Mouse (Mus musculus): ENCODE data around the gene Hdgfl2. TPM values are rescaled to one million over a fixed set of nuclear protein-coding genes. Genes with fewer than 3 reads are reported as not detected.
"Not testable (repeated sequence)": the region's sequence is repeated elsewhere in the genome, so short reads cannot be mapped to it uniquely, and the experiment has no call there.

The Hdgfl2 gene
- polyA plus RNA-seq, 1 experiment from 2014 or later: 119 TPM

DNA sequence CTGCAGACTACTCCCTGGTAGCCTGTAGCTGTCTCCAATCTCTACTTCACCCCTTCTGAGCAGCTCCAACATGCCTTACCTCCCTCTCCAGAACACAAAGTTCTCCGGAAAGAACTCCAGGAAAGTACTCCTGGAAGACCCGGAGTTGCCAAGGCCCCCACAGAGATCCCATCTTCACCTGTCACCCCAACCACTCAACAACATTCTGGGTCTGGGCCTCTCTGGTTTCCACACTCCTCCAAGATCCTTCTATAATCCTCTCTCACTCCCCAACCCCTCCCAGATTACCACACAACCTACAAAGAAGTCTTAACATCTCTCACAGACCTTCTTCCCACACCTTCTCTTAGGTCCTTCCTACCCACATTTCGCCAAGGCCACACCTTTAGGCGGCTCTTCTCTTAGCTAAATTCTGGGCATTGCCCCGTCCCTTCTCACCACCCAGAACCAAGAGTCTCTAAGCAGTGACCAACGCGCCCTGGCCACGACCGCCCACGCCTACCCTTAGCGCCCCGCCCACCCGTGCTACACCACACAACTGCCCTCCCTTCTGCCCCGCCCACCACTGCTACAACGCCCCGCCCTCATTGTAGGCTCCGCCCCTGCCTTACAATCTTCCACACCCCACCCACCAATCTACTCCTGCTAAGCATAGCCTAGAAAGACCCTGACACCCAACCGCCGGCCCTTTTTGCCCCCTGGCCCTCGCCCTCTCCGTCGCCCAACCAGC is 5.2 kb upstream of the Hdgfl2 start:
- Histone ChIP-seq H3K4me2 (peak overlapping the region; percentile 86), H3K27ac (ENCODE audit: low read depth, low read length) (peak overlapping the region; percentile 99), H3K27me3 (replicated peaks; ENCODE audit: control insufficient read depth, insufficient read depth, low read length) (no peaks in the 10 kb centered on the region), H3K9me3 (ENCODE audit: control insufficient read depth, low read length) (no peaks in the 10 kb centered on the region), H3K4me3 (ENCODE audit: low read depth, low read length) (peak overlapping the region; percentile 82), H3K9ac (ENCODE audit: low read depth, low read length) (peak overlapping the region; percentile 87), H3K4me1 (replicated peaks; ENCODE audit: control insufficient read depth, insufficient read depth, low read length) (peaks cover 15% of the 10 kb centered on the region), H3K36me3 (ENCODE audit: control insufficient read depth, insufficient read depth, low read length) (peaks cover 25% of the 10 kb centered on the region)
- no peak for DNase-seq (ENCODE audit: low spot score)
- peak; percentile 51 for ATAC-seq (replicated peaks; ENCODE audit: low FRiP score)
- 8% methylated on average over 22 of the region's 22 CpGs for WGBS

DNA sequence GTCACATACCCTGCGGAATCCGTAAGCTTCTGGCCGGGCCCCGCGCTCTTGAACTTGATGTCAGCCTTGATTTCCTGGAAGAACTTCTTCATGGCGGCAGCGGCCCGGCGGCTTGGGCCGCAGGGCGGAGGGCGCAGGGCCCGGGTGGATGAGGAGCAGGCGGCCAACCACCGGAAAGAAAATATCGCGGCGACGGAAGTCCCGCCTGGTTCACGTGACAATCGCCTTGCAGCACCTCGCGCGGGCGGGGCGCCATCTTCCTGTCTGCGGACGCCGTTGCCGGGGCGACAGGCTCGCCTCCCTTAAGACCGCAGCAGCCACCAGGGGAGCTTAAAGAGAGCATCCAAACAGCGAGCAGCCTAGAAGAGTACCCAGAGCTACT is 4.6 kb upstream of the Hdgfl2 start, which contains the start of gene Ubxn6:
Gene Ubxn6 (minus strand): TSS at position 202 of the 382 bp plus-strand sequence.
- Histone ChIP-seq H3K4me3 (ENCODE audit: low read depth, low read length) (peak within 1 kb of the TSS; percentile 82), H3K36me3 (ENCODE audit: control insufficient read depth, insufficient read depth, low read length) (peaks cover 21% of the 10 kb centered on the region), H3K27ac (ENCODE audit: low read depth, low read length) (peak within 1 kb of the TSS; percentile 99), H3K4me1 (replicated peaks; ENCODE audit: control insufficient read depth, insufficient read depth, low read length) (peaks cover 15% of the 10 kb centered on the region), H3K9ac (ENCODE audit: low read depth, low read length) (peak within 1 kb of the TSS; percentile 87), H3K4me2 (peak within 1 kb of the TSS; percentile 86), H3K9me3 (ENCODE audit: control insufficient read depth, low read length) (no peaks in the 10 kb centered on the region), H3K27me3 (replicated peaks; ENCODE audit: control insufficient read depth, insufficient read depth, low read length) (no peaks in the 10 kb centered on the region)
- peak; percentile 93 for DNase-seq (ENCODE audit: low spot score)
- under 1% methylated on average over 34 of the region's 35 CpGs for WGBS
- peak; percentile 53 for ATAC-seq (replicated peaks; ENCODE audit: low FRiP score)

DNA sequence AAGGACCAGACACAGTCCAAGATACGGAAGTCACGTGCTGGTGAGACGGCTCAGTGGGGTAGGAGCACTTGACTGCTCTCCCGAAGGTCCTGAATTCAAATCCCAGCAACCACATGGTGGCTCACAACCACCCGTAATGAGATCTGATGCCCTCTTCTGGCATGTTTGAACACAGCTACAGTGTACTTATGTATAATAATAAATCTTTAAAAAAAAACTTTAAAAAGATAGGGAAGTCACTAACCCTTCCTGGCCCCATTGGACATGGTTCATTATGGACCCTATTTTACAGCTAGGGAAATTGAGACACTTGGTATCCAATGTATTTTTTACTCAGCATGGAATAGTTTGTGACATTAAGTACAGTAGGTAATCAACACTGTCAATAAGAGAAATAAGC is 1.9 kb upstream of the Hdgfl2 start:
- Histone ChIP-seq H3K27ac (ENCODE audit: low read depth, low read length) (no peak overlapping the region), H3K4me1 (replicated peaks; ENCODE audit: control insufficient read depth, insufficient read depth, low read length) (peaks cover 25% of the 10 kb centered on the region), H3K9me3 (ENCODE audit: control insufficient read depth, low read length) (no peaks in the 10 kb centered on the region), H3K4me3 (ENCODE audit: low read depth, low read length) (no peak overlapping the region), H3K9ac (ENCODE audit: low read depth, low read length) (no peak overlapping the region), H3K36me3 (ENCODE audit: control insufficient read depth, insufficient read depth, low read length) (peaks cover 5% of the 10 kb centered on the region; the same call in 1 of the 2 replicates), H3K27me3 (replicated peaks; ENCODE audit: control insufficient read depth, insufficient read depth, low read length) (no peaks in the 10 kb centered on the region), H3K4me2 (no peak overlapping the region)
- DNase-seq (ENCODE audit: low spot score) (no peak), ATAC-seq (replicated peaks; ENCODE audit: low FRiP score) (no peak)
- 77% methylated on average over 5 of the region's 5 CpGs for WGBS

DNA sequence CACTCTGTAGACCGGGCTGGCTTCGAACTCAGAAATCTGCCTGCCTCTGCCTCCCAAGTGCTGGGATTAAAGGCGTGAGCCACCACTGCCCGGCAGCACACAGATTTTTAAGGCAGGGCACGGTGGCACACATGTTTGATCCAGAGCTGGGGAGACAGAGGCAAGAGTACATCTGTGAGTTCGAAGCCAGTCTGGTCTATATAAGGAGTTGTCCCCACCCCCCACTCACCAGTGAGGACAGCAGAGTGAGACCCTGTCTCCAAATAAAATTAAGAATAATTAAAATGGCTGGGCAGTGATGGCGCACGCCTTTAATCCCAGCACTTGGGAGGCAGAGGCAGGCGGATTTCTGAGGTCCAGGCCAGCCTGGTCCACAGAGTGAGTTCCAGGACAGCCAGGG is 1.1 kb upstream of the Hdgfl2 start:
- peak overlapping the region; percentile 35; the same call in 1 of the 2 replicates for H3K9ac ChIP-seq (ENCODE audit: low read depth, low read length)
- not testable (repeated sequence) for H3K36me3 ChIP-seq (ENCODE audit: control insufficient read depth, insufficient read depth, low read length); H3K9me3 ChIP-seq (ENCODE audit: control insufficient read depth, low read length); DNase-seq (ENCODE audit: low spot score); H3K27me3 ChIP-seq (replicated peaks; ENCODE audit: control insufficient read depth, insufficient read depth, low read length); ATAC-seq (replicated peaks; ENCODE audit: low FRiP score)
- H3K4me1 ChIP-seq (replicated peaks; ENCODE audit: control insufficient read depth, insufficient read depth, low read length): peaks cover 25% of the 10 kb centered on the region
- peak overlapping the region; percentile 35; the same call in 1 of the 2 replicates for H3K27ac ChIP-seq (ENCODE audit: low read depth, low read length)
- H3K4me2 ChIP-seq: peak overlapping the region; percentile 65
- WGBS: 58% methylated on average over 9 of the region's 9 CpGs
- peak overlapping the region; percentile 71 for H3K4me3 ChIP-seq (ENCODE audit: low read depth, low read length)

DNA sequence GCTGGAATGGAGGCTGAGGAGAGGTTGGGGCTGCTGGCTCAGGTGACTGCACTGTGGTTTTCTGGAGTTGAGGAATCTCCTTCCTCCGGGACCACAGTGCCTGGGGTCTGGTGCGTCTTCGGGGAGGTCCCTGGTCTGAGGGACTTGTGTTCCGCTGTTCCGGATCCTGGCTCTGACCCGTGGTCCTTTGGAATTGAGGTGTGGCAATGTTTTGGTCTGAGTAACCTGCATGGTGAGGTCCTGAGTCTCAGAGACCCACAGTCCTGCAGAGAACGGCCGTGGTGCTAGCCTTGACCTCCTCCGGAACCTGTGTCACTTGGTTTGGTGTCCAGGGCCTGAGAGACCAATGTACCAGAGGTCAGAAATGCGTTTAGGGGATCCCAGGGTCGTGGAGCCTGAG is 487 bp downstream of the Hdgfl2 start:
- ATAC-seq (replicated peaks; ENCODE audit: low FRiP score) (no peak), DNase-seq (ENCODE audit: low spot score) (no peak)
- no peaks in the 10 kb centered on the region for H3K36me3 ChIP-seq (ENCODE audit: control insufficient read depth, insufficient read depth, low read length)
- H3K27ac ChIP-seq (ENCODE audit: low read depth, low read length): peak overlapping the region; percentile 58; the same call in 1 of the 2 replicates
- peaks cover 17% of the 10 kb centered on the region for H3K4me1 ChIP-seq (replicated peaks; ENCODE audit: control insufficient read depth, insufficient read depth, low read length)
- no peaks in the 10 kb centered on the region for H3K27me3 ChIP-seq (replicated peaks; ENCODE audit: control insufficient read depth, insufficient read depth, low read length)
- H3K9ac ChIP-seq (ENCODE audit: low read depth, low read length): peak overlapping the region; percentile 74
- H3K9me3 ChIP-seq (ENCODE audit: control insufficient read depth, low read length): no peaks in the 10 kb centered on the region
- WGBS: under 1% methylated on average over 11 of the region's 11 CpGs
- H3K4me2 ChIP-seq: peak overlapping the region; percentile 92
- peak overlapping the region; percentile 71 for H3K4me3 ChIP-seq (ENCODE audit: low read depth, low read length)

DNA sequence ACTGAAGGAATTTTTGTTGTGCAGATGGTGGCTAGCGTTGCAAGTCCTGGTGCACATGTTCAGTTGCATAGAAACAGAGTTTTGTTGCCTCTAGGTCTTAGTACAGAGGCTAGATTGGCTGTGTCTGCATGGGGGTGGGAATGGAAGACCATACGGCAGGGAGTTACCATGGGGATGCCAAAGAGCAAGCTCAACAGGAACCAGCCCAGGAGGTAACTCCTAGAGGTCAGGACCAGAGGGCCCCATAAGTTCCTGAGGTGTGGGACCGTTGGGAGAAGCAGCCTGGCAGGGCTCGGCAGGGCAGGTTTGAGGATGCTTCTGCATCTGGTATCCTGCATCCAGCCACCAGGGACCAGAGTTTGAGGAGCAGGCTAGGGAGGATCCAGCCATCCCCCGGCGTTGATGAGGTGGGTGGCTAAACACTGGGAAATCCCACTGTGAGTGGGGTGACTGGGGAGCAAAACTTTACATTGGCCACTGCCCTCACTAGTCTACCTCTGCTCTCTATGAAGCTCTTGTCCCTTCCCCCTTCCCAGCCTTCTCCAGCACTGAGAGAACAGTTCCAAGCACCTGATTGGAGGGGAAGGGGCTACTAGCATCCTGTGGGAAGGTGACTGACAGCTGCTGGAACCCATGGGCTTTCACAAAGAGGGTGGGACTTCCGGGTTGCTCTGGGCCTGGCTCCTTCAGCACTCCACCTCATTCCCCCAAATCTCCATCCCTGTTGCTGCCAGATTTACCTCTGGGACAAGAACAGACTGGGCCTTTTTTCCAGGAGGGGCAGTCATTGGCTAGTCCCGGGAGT is 1.5 kb downstream of the Hdgfl2 start:
- H3K27ac ChIP-seq (ENCODE audit: low read depth, low read length): no peak overlapping the region
- H3K4me2 ChIP-seq: peak overlapping the region; percentile 92
- ATAC-seq (replicated peaks; ENCODE audit: low FRiP score): no peak

DNA sequence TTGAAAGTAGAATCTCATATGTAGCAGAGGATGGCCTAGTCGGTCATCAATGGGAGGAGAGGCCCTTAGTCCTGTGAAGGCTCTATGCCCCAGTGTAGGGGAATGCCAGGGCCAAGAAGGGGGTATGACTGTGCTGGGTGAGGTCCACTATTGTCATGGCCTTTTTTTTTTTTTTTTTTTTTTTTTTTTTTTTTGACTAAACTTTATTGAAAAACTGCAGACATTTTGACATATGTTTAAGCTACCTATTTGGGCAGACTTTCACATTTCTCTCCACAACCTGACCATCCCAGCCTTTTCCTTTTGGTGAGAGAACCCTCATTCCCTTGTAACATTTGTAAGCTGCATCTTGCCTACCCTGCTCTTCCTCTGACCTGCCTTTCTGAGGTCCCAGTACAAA is 12.9 kb downstream of the Hdgfl2 start:
- DNase-seq (ENCODE audit: low spot score) (no peak), ATAC-seq (replicated peaks; ENCODE audit: low FRiP score) (no peak)
- H3K27ac ChIP-seq (ENCODE audit: low read depth, low read length): no peak overlapping the region
- H3K36me3 ChIP-seq (ENCODE audit: control insufficient read depth, insufficient read depth, low read length): peaks cover 23% of the 10 kb centered on the region
- H3K4me1 ChIP-seq (replicated peaks; ENCODE audit: control insufficient read depth, insufficient read depth, low read length): no peaks in the 10 kb centered on the region
- no peak overlapping the region for H3K4me3 ChIP-seq (ENCODE audit: low read depth, low read length)
- no peaks in the 10 kb centered on the region for H3K9me3 ChIP-seq (ENCODE audit: control insufficient read depth, low read length)
- no peaks in the 10 kb centered on the region for H3K27me3 ChIP-seq (replicated peaks; ENCODE audit: control insufficient read depth, insufficient read depth, low read length)
- no peak overlapping the region for H3K4me2 ChIP-seq
- WGBS: 75% methylated on average over 1 of the region's 1 CpGs
- H3K9ac ChIP-seq (ENCODE audit: low read depth, low read length): no peak overlapping the region

More for the DNA sequence above, 1.5 kb downstream of the Hdgfl2 start:
- Histone ChIP-seq H3K27me3 (replicated peaks; ENCODE audit: control insufficient read depth, insufficient read depth, low read length) (no peaks in the 10 kb centered on the region), H3K36me3 (ENCODE audit: control insufficient read depth, insufficient read depth, low read length) (no peaks in the 10 kb centered on the region), H3K9ac (ENCODE audit: low read depth, low read length) (peak overlapping the region; percentile 74), H3K4me1 (replicated peaks; ENCODE audit: control insufficient read depth, insufficient read depth, low read length) (peaks cover 11% of the 10 kb centered on the region), H3K9me3 (ENCODE audit: control insufficient read depth, low read length) (no peaks in the 10 kb centered on the region), H3K4me3 (ENCODE audit: low read depth, low read length) (peak overlapping the region; percentile 71)
- DNase-seq (ENCODE audit: low spot score): peak; percentile 49
- 16% methylated on average over 8 of the region's 8 CpGs for WGBS

DNA sequence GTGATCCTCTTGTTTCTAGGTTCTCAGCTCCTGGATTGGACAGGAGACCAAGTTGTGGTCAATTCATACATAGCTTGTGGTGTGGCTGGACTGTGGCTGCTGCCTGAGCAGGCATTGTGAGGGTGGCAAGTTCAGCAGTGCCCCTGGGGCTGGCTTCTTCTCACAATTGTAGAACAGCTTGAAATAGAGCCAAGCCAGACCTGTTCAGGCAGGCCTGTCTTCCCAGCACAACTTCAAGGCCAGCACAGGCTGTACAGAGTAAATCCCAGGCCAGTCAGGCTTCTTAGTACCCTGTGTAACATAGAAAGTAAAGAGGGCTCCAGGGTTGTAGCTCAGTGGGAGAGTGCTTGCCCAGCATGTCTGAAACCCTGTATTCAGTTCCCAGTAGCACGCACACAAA is 13.4 kb downstream of the Hdgfl2 start:
- Histone ChIP-seq H3K4me3 (ENCODE audit: low read depth, low read length) (no peak overlapping the region), H3K36me3 (ENCODE audit: control insufficient read depth, insufficient read depth, low read length) (peaks cover 28% of the 10 kb centered on the region), H3K9me3 (ENCODE audit: control insufficient read depth, low read length) (no peaks in the 10 kb centered on the region), H3K27me3 (replicated peaks; ENCODE audit: control insufficient read depth, insufficient read depth, low read length) (no peaks in the 10 kb centered on the region), H3K4me2 (no peak overlapping the region), H3K27ac (ENCODE audit: low read depth, low read length) (no peak overlapping the region), H3K4me1 (replicated peaks; ENCODE audit: control insufficient read depth, insufficient read depth, low read length) (no peaks in the 10 kb centered on the region), H3K9ac (ENCODE audit: low read depth, low read length) (no peak overlapping the region)
- DNase-seq (ENCODE audit: low spot score): no peak
- ATAC-seq (replicated peaks; ENCODE audit: low FRiP score): no peak
- WGBS: 100% methylated on average over 1 of the region's 1 CpGs
